Mouse (Mus musculus): ENCODE data around the gene Lrrc51.
"Not testable (repeated sequence)": the region's sequence is repeated elsewhere in the genome, so short reads cannot be mapped to it uniquely, and the experiment has no call there.

The Lrrc51 gene

DNA sequence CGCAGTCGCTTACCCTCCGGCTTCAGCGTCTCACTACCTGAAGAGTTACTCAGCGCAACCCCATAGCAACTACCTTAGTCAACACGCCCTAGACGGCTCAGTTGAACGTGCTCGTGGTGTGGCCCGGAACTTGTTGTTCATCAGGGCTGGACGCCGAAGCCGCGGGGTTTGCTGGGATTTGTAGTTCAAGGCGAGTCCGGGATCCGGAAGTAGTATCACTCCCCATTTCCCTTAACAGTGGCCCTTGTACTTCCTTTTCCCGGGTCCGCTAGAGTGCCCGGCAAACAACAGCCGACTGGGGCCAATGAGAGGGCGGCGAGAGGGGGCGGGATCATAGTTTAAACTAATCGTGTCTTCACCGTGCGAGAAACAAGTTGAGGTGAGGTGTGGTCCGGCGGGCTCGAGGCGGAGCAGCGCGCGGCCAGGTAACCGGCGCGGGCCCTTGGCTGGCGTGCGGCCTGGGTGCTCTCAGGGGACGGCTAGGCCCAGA lies at the start of gene Lrrc51, which contains the start of gene Numa1:
Lrrc51 (minus strand) TSS at position 145 of the 490 bp plus-strand sequence.
Numa1 (plus strand) TSS at position 361 of the 490 bp plus-strand sequence.
- peak; percentile 93 for DNase-seq (ENCODE audit: extremely low read depth, low read depth, low spot score)

DNA sequence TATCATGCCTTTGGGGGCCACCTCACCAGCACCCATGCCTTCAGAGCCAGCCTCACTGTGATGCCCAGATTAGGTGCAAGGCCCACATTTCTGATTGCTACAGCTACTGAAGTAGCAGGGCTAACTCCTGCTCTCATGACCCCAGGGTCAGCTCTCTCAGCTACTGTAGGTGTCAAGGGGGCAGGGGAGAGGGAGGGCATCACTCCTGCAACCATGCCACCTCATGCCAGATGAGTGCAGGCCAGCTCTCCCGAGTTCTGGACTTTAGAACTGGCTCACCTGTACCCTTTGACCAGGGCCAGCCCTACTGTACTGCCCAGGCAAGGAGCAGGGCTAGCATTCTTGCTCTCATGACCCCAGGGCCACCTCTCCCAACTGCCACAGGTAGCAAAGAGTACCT lies 49.0 kb upstream of the Lrrc51 start:
- DNase-seq (ENCODE audit: extremely low read depth, low read depth, low spot score): no peak

DNA sequence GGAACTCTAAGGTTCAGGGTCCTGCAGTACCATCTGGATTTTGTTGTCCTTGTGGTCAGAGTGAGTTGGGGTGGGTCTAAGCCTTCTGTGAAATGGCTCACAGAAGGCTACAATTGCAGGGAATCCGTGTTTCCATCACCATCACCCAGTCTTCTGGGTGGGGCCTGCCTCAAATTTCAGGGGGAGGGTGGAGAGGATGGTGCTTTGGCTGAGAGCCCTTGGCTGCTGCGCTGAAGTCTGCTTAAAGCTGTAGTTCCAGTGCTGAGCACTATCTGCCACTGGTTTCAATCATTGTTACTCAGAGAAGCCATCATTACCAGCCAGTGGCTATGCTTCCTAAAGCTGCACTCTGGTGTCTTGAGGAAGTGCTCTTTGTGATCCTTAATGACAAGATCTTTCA lies 40.8 kb upstream of the Lrrc51 start:
- DNase-seq (ENCODE audit: extremely low read depth, low read depth, low spot score): no peak

DNA sequence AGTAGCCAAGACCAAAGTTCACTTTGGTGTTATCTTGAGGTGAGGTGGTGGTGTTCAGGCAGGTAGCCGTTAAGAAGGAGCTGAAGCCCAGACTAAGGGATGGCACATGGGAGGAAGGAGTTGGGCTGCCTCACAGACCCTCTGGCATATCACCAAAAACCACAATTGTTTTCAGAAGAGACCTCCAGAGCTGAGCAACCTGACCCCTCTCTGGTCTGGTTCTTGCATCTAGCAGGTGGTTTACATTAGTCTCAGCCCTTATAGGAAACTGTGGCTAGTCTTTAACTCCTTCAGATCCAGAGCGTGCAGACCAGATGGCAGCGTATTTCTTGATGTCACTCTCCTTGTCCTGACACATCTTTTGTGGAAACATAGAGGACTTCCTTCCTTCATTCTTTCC lies 40.0 kb upstream of the Lrrc51 start:
- no peak for DNase-seq (ENCODE audit: extremely low read depth, low read depth, low spot score)

DNA sequence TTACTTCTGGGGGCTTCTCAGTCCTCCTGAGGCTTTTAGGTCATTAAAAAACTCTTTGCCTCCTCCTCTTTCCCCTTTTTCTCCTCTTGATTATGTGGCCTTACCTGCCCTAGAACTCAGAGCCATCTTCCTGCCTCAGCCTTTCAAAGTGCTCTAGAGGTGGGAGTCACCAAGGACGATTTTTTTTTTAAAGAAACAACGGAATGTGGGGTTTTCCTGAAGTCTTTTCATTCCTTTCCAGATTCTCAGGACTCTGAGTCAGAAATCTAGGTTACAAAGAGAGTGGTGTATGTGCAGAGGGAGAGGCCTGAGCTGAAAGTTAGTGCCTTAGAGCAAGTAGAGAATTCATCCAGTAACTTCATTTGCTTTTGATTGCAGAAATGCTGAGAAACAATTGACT lies 38.0 kb upstream of the Lrrc51 start:
- no peak for DNase-seq (ENCODE audit: extremely low read depth, low read depth, low spot score)

DNA sequence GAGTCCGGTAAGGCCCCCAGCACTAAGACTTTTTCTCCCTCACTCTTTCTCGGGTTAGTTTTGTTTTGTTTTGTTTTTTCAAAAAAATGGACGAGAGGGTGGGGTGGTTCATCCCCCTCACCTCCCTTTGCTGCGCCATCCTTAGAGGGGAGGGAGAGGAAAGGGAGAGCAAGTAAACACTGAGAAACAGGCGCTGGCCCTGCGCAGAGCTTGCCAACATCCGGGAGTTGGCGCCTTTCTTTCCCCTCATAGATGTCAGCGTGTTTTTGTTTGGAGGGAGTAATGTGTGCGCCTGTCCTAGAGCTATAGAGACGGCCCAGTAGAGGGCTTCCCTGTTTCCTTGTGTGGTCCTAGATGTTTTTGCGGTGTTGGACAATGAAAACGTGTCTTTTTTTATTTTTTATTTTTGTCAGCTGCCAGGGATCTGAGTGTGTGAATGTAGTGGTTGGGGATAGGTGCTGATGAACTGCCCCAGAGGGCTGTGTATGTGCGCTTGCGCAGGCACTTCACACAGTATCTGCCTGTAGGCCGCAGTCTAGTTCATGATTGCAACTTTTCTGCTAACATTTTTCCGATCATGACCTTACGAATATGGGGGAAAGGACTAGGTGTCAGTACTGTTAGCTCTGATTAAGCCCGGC lies 37.2 kb upstream of the Lrrc51 start:
- no peak for DNase-seq (ENCODE audit: extremely low read depth, low read depth, low spot score)

DNA sequence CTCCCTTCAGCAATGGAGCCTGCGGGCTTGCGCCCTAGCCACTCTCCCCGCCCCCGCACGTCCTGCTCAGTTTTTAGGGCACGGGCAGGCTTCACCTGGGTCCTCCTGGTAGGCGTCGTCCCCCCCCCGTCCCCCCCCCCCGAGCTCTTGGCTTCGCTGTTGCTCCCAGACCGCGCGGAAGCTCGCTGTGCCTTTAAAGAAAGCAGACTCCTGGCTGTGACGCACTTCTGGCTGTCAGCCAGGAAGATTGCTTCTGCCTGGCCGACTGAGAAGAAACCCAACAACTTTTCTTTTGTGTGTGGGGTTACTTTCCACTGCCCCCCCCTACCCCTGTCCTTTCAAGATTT lies 36.7 kb upstream of the Lrrc51 start:
- DNase-seq (ENCODE audit: extremely low read depth, low read depth, low spot score): no peak

DNA sequence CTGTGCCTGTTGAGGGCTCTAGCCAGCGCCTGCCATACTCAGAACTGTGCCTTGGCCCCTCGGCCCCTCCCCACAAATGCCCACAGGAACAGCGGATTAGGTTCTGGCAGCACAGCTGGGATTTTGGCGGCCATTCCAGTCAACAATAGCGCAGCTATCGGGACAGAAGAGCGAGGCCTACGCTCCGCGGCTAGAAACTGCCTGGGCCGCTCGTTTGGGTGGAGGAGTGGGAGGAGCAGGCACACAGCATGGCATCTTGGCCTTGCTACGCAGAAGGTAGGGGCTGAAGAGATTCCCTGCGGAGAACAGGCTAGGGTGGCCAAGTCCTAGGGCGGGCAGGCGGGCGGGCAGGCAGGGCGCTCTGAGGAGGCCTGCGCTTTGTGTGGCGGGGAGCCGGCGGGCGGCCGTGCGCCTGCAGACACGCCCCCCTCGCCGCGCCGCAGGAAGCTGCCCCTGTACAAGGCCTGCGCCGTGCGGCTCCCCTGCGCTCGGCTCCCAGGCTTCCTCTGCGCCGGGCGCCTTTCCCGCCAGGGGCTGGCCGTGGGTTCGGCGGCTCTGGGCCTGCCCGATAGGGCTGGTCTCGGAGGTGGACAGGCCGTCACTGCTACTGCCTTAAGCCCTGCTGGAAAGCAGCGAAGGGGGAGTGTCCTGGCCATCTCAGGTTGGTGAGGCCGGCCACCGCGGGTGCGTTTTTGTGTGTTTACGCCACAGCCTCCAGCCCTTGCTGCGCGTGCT lies 36.2 kb upstream of the Lrrc51 start:
- no peak for DNase-seq (ENCODE audit: extremely low read depth, low read depth, low spot score)

DNA sequence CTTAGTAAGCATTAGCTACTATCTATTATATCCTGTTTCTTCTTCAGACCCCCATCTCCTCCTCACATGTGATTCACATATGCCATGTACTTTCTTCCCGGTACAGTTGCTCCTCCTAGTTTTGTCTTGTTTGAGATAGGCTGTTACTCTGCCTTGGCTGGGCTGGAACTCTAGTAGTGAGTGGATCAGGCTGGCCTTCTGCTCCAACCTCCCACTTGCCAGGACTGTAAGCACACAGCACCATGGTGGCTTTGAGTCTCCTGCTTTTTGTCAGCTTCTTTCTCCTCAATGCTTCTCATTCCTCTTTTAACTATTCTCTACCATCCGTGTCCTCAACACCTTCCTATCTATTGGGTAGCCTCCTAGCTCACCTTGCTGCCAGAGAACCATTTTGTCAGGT lies 35.1 kb upstream of the Lrrc51 start:
- DNase-seq (ENCODE audit: extremely low read depth, low read depth, low spot score): no peak

DNA sequence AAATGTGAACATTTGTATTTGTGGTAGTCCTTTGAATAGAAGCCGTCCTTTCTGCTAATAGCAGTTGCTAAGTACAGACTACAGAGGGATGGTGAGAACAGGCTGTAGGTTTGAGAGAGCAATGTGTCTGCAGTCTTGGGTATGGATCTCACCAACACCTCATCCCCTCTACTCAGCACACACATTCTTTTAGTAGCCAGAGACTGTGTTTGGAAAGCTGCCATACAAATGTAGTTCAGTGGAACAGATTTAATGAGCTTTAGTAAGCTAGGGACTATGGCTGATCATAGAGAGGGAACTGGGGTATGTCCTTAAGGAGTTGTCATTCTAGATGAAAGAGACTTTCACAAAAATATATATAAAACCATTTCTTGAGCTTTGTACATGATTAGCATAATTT lies 33.6 kb upstream of the Lrrc51 start:
- no peak for DNase-seq (ENCODE audit: extremely low read depth, low read depth, low spot score)

DNA sequence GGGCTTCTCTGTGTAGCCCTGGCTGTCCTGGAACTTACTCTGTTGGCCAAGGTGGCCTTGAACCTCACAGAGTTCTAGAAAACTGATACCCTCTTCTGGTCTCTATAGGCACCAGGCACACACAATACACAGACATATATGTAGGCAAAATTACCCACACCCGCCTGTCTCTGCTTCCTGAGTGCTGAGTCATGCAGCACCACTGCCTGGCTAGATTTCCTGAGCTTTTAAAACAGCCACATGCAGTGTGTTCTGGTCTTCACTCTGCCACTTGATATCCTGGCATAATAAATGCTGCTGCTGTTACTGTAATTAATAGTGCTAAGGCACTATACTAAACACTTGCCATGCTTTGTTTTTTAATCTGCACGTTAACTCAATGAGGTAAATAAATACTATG lies 31.9 kb upstream of the Lrrc51 start:
- DNase-seq (ENCODE audit: extremely low read depth, low read depth, low spot score): no peak

DNA sequence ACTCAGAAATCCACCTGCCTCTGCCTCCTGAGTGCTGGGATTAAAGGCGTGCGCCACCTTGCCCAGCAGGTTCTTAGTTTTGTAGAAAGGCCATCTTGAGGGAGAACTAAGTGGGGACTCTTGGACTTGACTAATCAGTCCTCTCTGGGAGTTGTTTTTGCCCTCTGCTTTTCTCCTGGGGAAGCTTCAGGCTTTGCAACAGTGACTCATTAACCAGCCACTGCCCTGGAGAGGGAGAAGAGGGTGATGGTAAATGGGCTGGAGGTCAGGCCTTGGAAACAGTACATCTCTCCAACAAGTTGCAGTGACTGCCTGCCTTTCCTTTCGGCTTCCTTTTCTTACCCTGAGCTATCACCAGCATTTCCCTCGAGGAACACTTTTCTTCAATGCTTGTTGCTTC lies 30.9 kb upstream of the Lrrc51 start:
- no peak for DNase-seq (ENCODE audit: extremely low read depth, low read depth, low spot score)

DNA sequence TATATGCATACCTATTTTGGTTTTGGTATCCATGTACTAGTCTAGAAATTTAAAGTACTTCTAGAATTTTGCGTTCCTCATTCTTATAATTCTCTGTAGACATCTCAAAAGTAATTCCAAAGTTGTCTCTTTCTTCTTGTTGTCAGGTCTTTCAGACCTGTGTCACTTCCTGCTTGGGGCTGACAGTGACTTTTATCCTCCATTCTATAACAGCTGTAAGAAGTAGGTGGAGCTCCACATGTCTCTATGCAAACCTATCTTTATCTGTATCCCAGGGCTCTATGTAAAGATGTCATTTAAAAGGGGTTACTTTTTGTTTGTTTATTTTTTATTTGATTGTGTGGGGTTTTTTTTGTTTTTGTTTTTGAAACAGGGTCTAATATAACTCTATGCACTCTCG lies 29.9 kb upstream of the Lrrc51 start:
- DNase-seq (ENCODE audit: extremely low read depth, low read depth, low spot score): no peak

DNA sequence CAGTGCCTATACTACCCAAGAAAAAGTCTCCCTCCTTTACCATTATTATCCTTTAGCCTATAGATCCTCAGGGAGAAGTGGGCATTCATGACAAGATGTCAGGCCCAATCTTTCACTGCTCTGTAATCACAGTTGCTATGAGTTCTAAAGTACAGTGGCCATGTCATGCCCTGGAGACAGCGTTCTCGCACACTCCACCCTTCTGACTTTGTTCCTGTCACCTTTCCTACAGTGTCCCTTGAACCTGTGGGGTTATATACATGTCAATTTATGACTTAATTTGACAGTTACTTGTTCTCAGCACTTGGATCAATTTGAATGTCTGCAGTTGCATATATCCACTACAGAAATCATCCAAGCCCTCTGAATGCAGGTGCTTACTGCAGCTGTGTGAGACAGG lies 29.1 kb upstream of the Lrrc51 start:
- no peak for DNase-seq (ENCODE audit: extremely low read depth, low read depth, low spot score)

DNA sequence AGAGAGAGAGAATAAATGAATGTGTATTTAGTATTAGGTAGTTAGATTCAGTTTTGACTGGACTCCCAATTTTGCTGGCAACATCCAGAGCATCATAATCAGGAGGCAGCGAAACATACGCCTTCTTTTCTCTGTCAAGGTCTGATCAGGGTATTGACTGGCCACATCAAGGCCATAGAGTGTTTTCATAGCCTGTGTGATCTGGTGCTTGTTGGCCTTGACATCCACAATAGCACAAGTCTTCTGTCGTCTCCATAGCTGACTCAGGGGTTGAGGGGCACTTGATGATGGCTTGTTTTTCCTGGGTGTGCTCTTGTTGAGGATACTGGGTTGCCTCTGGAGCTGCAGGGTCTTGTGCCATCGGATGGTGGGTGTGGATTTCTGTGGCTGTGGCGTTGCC lies 23.2 kb upstream of the Lrrc51 start:
- no peak for DNase-seq (ENCODE audit: extremely low read depth, low read depth, low spot score)

DNA sequence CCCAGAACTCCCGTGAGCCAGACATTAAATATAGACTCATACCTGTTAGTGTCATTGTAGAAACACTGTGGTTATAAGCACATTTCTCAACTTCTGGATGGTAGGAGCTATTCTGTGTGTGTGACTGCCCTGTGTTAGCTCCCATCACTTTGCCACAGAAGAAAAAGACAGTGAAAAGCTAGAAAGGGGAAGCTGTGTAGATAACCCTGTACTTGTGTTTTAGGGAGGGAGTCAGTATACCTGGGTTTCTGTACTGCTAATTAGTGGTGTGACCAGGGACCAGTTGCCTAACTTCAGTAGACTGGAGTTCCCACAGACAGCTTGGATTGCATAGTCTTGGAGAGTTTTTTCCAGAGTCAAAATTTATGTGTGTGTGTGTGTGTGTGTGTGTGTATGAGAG lies 22.8 kb upstream of the Lrrc51 start:
- DNase-seq (ENCODE audit: extremely low read depth, low read depth, low spot score): no peak

DNA sequence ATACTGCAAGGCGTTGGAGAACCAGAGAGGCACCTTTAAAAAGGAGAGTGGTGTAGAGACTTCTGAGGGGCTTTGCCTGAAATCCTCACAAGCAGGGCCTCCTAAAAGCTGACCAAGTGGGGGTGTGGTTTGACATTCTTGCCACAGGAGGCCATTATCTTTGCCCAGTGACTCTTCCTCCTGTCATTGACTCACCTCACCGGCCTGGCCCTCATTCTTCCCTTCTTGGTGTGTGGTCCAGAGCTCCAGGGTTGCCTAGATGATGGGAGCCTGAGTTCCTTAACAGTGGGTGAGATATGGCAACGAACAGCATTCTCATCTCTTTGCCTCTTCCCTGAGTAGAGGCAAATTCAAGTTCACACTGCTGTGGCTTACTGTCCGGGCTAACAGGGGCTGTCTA lies 22.2 kb upstream of the Lrrc51 start:
- no peak for DNase-seq (ENCODE audit: extremely low read depth, low read depth, low spot score)

DNA sequence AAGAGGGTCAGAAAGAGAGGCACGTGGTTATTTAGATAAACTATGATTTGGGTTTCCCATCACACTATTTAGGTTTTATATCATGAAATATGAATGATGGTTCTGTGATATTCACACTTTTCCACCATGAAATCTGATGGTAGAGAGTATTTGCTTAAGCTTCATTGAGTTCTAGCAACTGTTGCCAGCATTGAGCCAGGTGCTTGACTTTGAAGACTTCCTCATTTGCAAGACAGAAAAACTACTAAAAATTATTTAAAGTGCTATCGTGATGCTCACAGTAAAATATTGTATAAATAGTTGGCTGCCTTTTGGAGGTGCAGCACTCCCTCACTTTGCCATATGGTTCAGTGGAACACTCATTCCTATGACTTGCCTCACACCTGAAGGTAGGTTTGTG lies 21.6 kb upstream of the Lrrc51 start:
- no peak for DNase-seq (ENCODE audit: extremely low read depth, low read depth, low spot score)

DNA sequence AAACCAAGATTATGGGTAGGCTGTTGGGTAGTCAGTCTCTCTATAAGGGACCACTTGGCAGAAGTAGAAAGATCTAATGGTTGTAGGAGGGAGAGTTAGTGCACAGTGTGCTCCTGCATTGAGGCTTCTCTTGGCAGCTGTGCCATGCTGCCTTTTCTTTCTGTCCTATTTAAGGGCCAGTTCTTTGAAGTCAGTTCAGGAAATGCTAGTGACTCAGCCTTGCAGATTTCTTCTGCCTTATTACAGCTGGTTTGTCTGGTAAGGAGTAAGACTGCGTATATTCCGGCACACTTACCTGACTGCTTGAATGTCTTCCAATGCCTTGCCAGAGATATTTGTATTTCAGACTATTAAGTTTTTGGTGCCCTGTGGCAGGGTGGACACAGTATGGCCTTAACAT lies 20.5 kb upstream of the Lrrc51 start:
- DNase-seq (ENCODE audit: extremely low read depth, low read depth, low spot score): no peak

DNA sequence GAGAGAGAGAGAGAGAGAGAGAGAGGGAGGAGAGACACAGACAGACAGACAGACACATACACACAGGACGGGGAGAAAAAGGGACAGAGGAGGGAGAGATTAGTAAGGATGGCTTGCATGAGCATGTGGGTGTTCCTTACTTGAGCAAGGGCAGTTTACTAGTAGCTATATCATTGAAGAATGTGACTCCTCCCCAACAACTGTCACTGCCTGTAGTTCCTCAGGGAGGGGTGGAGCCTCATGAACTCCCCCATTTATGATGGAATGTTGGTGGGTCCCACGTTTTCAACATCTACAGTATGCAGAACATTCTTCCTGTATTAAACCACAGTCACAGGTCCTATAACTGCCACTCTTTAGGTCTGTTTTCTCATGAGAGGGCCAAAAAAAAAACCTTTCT lies 18.4 kb upstream of the Lrrc51 start:
- DNase-seq (ENCODE audit: extremely low read depth, low read depth, low spot score): no peak

DNA sequence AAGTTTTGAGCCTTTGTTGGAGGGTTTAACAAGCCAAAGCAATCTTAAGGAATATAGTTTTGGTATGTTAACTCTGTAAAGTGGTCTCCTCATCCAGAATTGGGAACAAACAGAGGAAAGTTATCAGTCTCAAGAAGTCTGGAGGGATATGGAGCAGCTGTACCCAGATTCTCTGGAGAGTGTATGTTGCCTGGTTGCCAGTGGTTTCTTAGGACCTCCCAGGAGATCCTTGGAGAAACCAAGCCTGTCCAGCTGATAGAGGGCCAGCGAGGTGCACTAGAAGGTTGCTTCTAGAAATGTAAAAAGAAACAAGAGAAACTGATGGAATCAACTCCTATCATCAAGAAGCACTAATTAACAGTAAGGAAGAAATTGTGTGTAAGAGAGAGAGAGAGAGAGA lies 18.0 kb upstream of the Lrrc51 start:
- no peak for DNase-seq (ENCODE audit: extremely low read depth, low read depth, low spot score)

DNA sequence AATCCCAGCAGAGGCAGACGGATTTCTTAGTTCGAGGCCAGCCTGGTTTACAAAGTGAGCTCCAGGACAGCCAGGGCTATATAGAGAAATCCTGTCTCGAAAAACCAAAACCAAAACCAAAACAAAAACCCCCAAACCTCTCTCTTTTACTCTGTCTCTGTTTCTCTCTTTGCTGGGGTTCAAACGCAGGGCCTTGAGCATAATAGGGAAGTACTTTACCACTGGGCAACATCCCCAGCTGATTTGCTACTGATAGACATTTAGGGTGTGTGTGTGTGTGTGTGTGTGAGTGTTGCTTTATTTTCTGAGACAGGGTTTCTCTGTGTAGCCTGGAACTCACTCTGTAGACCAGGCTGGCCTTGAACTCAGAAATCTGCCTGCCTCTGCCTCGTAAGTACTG lies 15.3 kb upstream of the Lrrc51 start:
- not testable (repeated sequence) for DNase-seq (ENCODE audit: extremely low read depth, low read depth, low spot score)

DNA sequence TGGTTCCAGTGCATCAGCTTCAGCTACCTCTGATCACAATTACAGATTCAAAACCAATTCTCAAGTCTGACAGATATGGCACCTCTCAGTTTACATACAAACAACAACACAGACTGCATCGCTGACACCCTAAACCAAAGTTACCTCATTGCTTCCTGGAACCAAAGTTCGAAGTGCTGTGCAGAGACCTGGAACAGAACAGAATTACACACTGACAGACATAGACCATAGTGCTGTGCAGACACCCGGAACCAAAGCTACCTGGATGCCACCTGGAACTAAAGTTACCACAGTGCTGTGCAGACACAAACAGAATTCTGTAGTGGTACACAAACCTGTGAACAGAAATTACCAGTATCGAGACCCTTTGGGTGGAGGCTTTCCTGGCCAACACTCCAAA lies 6.1 kb upstream of the Lrrc51 start:
- no peak for DNase-seq (ENCODE audit: extremely low read depth, low read depth, low spot score)

All from fat pad, adult 2 months (tissue).